Mouse (Mus musculus) stomach, embryonic 15.5 days (tissue): ENCODE data around the gene Cdkn2aipnl. TPM values are rescaled to one million over a fixed set of nuclear protein-coding genes. Genes with fewer than 3 reads are reported as not detected.
A peak's percentile ranks its signal among the peaks of the same experiment; 100 is the strongest.

ENCODE experiments used
- ATAC-seq: fragments of 200-750 bp; cut with Nextera tagmentation; 2 replicates; pipeline ENCODE4 v1.8.0; 2017; ENCODE audit warnings: low read depth, moderate number of reproducible peaks, moderate TSS enrichment; ENCODE audit not compliant: insufficient read depth, low FRiP score
- H3K27ac ChIP-seq: fragments of 300-500 bp; sonication (generic); 2 replicates; pipeline ENCODE4 v1.5.1; 2015; ENCODE audit warnings: mild to moderate bottlenecking, inconsistent platforms
- H3K27me3 ChIP-seq: fragments of 300-500 bp; sonication (generic); replicated peaks from 2 replicates; pipeline ENCODE4 v1.6.1; 2015; ENCODE audit warnings: inconsistent platforms
- H3K36me3 ChIP-seq: fragments of 300-500 bp; sonication (generic); 2 replicates; pipeline ENCODE4 v1.6.1; 2015; ENCODE audit warnings: inconsistent platforms
- H3K4me1 ChIP-seq: fragments of 300-500 bp; sonication (generic); 2 replicates; pipeline ENCODE4 v1.6.1; 2015; ENCODE audit warnings: inconsistent platforms
- H3K4me2 ChIP-seq: fragments of 300-500 bp; sonication (generic); 2 replicates; pipeline ENCODE4 v1.6.1; 2015; ENCODE audit warnings: mild to moderate bottlenecking, inconsistent platforms
- H3K4me3 ChIP-seq: fragments of 300-500 bp; sonication (generic); replicated peaks from 2 replicates; pipeline ENCODE4 v1.5.1; 2015; ENCODE audit warnings: inconsistent platforms
- H3K9ac ChIP-seq: fragments of 300-500 bp; sonication (generic); 2 replicates; pipeline ENCODE4 v1.6.1; 2015; ENCODE audit warnings: inconsistent platforms
- H3K9me3 ChIP-seq: fragments of 300-500 bp; sonication (generic); 2 replicates; pipeline ENCODE4 v1.6.1; 2016; ENCODE audit warnings: inconsistent platforms
- WGBS: fragments of 180-500 bp; shearing (Covaris S2); methylation state at CpG from one replicate; pipeline ENCODE4 v1.1.7; 2015; 5-methylcytosine and 5-hydroxymethylcytosine counted together
- polyA plus RNA-seq: library from polyadenylated mRNA; unstranded; fragments of >200 nt; fragmentation: Nextera tagmentation; extraction: Ambion mirVana; gene quantifications from 2 replicates; pipeline ENCODE4 v1.2.1, GENCODE M21; 2015

The Cdkn2aipnl gene
- polyA plus RNA-seq, 1 experiment from 2014 or later = 82.0 TPM

DNA sequence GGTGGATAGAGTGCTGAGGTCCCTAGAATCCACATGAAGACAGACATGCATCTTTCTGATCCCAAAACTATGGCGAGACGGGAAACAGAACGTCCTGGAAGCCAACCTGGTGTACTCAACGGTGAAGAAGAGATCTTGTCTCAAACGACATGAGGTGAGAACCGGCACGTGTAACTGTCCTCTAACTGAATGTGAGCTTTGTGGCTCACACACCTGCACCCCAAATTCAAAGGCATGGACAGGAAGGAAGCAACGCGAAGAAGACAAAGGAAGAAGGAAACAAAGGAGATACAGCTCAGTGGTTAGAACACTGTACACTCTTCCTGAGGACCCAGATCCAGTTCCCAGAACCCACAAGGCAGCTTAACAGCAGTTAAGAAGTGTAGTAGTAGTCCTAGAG, 17.5 kb upstream of the Cdkn2aipnl start:
- H3K27ac ChIP-seq = no peak overlapping the region
- no peaks in the 10 kb centered on the region for H3K36me3 ChIP-seq
- no peak overlapping the region for H3K9ac ChIP-seq
- no peak for ATAC-seq
- 0 out of 2 replicates have a peak, but pooled peaks cover 1% of the 10 kb centered on the region for H3K4me1 ChIP-seq
- H3K9me3 ChIP-seq = no peaks in the 10 kb centered on the region
- H3K27me3 ChIP-seq = no peaks in the 10 kb centered on the region
- no peak overlapping the region for H3K4me3 ChIP-seq
- 85% methylated on average over 9 of the region's 9 CpGs for WGBS
- H3K4me2 ChIP-seq = no peak overlapping the region

DNA sequence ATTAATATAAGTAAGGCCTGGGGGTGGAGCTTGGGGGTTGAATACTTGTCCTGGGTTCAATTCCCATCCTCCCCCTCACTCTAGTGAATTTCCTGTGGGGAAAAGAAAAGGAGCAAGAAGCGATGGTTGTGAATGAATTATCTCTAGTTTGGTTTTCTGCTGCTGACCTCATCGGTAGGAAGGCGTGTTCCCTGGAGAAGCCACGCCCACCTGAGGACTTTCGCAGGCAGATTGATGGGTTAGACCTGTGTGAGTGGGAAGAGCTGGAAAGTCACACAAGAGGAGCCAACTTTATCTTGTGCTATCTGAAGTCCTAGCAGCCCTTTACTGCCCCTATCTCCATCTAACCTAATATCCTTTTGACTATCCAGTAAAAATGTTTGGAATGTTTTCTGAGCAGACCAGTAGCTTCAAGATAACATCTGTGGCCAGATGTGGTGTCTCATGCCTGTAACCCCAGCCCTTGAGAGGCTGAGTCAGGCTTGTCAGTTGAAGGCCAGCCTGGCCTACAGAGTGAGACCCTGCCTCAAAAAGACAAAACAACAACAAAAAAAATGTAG, 15.5 kb upstream of the Cdkn2aipnl start:
- H3K27ac ChIP-seq = no peak overlapping the region
- WGBS = 42% methylated on average over 5 of the region's 5 CpGs
- no peak for ATAC-seq

GRCm38 (mm10) chr11:51956112-51956511, 11.3 kb upstream of the Cdkn2aipnl start:
- no peak for ATAC-seq
- Histone ChIP-seq H3K4me1 (no peaks in the 10 kb centered on the region), H3K27ac (no peak overlapping the region), H3K27me3 (no peaks in the 10 kb centered on the region), H3K4me3 (no peak overlapping the region), H3K36me3 (no peaks in the 10 kb centered on the region), H3K9ac (no peak overlapping the region), H3K9me3 (no peaks in the 10 kb centered on the region), H3K4me2 (no peak overlapping the region)
- WGBS = 73% methylated on average over 9 of the region's 9 CpGs

More for the DNA sequence above, 15.5 kb upstream of the Cdkn2aipnl start:
- Histone ChIP-seq H3K9me3 (no peaks in the 10 kb centered on the region), H3K4me1 (no peaks in the 10 kb centered on the region), H3K36me3 (no peaks in the 10 kb centered on the region), H3K4me2 (no peak overlapping the region), H3K27me3 (no peaks in the 10 kb centered on the region), H3K9ac (no peak overlapping the region), H3K4me3 (no peak overlapping the region)

DNA sequence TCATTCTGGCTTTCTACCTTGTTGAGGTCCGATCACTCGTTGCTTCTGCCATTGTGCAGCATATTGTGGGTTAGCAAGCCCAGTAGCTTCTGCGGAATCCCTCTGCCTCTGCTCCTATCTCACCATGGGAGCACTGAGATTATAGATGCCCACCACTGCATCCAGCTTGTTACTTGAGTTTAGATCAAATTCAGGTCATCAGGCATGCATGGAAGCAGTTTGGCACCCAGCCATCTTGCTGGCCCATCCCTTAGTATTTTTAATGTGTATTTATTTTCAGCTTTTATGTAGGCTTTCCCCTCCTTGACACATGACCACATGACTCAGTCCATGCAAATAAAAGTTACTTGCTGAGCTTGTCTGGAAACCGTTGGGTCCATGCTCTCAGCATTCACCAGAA, 9.7 kb upstream of the Cdkn2aipnl start:
- ATAC-seq = no peak
- Histone ChIP-seq H3K4me3 (no peak overlapping the region), H3K27ac (no peak overlapping the region), H3K9ac (no peak overlapping the region), H3K4me2 (no peak overlapping the region), H3K27me3 (no peaks in the 10 kb centered on the region), H3K4me1 (no peaks in the 10 kb centered on the region), H3K36me3 (no peaks in the 10 kb centered on the region), H3K9me3 (no peaks in the 10 kb centered on the region)
- WGBS = 81% methylated on average over 4 of the region's 4 CpGs

DNA sequence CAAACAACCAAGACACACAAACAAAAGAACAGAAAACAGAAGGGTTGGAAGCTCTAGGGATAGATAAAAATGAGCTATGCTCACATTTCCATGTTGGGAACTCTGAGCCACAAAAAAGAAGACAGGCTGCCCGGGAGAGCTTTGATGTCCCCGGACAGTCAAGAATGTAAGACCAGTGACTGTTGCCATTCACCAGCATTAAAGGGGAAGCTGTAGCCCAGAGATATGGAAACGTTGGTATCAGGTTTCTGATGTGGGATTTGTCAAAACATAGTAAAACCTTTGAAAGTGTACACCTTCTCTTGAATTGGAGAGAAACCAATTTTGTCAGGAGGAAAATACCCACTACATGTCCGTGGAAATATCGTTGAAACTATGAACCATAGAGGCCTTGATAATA, 8.0 kb upstream of the Cdkn2aipnl start:
- Histone ChIP-seq H3K4me3 (no peak overlapping the region), H3K27ac (no peak overlapping the region), H3K36me3 (no peaks in the 10 kb centered on the region), H3K9me3 (no peaks in the 10 kb centered on the region), H3K9ac (no peak overlapping the region), H3K4me2 (no peak overlapping the region), H3K27me3 (no peaks in the 10 kb centered on the region), H3K4me1 (no peaks in the 10 kb centered on the region)
- 82% methylated on average over 5 of the region's 5 CpGs for WGBS
- no peak for ATAC-seq

DNA sequence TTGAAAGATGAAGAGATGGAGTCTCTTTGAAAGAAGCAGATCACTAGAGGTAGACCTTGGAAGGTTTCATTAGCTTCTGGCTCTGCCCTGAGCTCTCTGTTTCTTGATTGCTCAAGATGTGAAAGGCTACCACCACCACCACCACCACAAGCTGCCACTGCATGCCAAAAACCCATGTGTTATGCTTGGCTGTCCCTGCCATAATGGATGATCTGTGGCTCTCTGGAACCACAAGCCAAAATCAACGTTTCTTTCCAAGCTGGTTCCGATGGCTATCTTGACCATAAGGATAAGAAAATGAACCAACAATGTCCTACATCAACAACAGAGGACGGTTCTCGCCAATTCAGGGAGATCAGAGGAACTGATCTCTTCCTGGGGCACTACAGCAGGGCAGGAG, 7.4 kb upstream of the Cdkn2aipnl start:
- H3K9ac ChIP-seq = no peak overlapping the region
- H3K4me1 ChIP-seq = no peaks in the 10 kb centered on the region
- WGBS = 80% methylated on average over 4 of the region's 4 CpGs
- H3K27ac ChIP-seq = no peak overlapping the region
- H3K4me2 ChIP-seq = no peak overlapping the region
- no peaks in the 10 kb centered on the region for H3K9me3 ChIP-seq
- no peak overlapping the region for H3K4me3 ChIP-seq
- H3K27me3 ChIP-seq = no peaks in the 10 kb centered on the region
- no peak for ATAC-seq
- H3K36me3 ChIP-seq = no peaks in the 10 kb centered on the region

DNA sequence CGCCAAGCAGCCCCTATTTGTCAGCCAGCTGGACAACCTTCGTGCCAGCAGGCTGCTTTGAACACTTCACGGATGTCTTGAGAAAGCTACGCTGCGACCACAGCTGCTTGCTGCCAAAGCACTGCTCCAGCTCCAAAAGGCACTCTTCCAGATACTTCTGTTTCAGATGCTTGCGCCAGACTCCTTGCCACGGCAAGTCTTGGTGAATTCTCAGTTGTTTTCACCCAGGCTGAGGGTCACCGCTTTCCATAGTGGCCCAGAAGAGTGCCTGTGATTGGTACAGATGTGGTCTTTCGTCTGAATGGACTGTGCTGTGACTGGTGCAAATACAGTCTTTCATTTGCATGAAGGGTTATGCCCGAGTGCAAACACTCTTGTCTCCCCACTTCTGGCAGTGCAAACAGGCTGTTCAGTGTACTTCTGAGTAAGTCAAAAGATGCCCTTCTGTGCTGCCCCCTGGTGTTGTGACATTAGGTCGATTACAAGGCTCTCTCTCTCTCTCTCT, 6.4 kb upstream of the Cdkn2aipnl start:
- Histone ChIP-seq H3K36me3 (no peaks in the 10 kb centered on the region), H3K4me3 (no peak overlapping the region), H3K4me1 (no peaks in the 10 kb centered on the region), H3K9ac (no peak overlapping the region), H3K9me3 (no peaks in the 10 kb centered on the region), H3K27me3 (no peaks in the 10 kb centered on the region), H3K4me2 (no peak overlapping the region), H3K27ac (no peak overlapping the region)
- 66% methylated on average over 11 of the region's 11 CpGs for WGBS
- no peak for ATAC-seq

GRCm38 (mm10) chr11:51961761-51962160, 5.7 kb upstream of the Cdkn2aipnl start:
- H3K36me3 ChIP-seq = no peaks in the 10 kb centered on the region
- H3K9ac ChIP-seq = no peak overlapping the region
- no peaks in the 10 kb centered on the region for H3K27me3 ChIP-seq
- no peak overlapping the region for H3K4me3 ChIP-seq
- no peak for ATAC-seq
- no peak overlapping the region for H3K4me2 ChIP-seq
- no peak overlapping the region for H3K27ac ChIP-seq
- H3K9me3 ChIP-seq = no peaks in the 10 kb centered on the region
- H3K4me1 ChIP-seq = no peaks in the 10 kb centered on the region
- WGBS = 82% methylated on average over 8 of the region's 8 CpGs

- Histone ChIP-seq H3K9me3 (no peaks in the 10 kb centered on the region), H3K4me2 (no peak overlapping the region), H3K4me3 (no peak overlapping the region), H3K9ac (no peak overlapping the region), H3K27me3 (no peaks in the 10 kb centered on the region), H3K27ac (no peak overlapping the region), H3K4me1 (0 out of 2 replicates have a peak, but pooled peaks cover 2% of the 10 kb centered on the region), H3K36me3 (no peaks in the 10 kb centered on the region)
- no peak for ATAC-seq
- WGBS = 90% methylated on average over 7 of the region's 7 CpGs
Observed at GRCm38 (mm10) chr11:51962277-51962676, 5.2 kb upstream of the Cdkn2aipnl start.

GRCm38 (mm10) chr11:51966651-51967050, 810 bp upstream of the Cdkn2aipnl start:
- Histone ChIP-seq H3K9ac (no peak overlapping the region), H3K4me3 (no peak overlapping the region), H3K27me3 (no peaks in the 10 kb centered on the region), H3K27ac (no peak overlapping the region), H3K4me2 (no peak overlapping the region), H3K4me1 (peaks cover 8% of the 10 kb centered on the region; the same call in 1 of the 2 replicates), H3K9me3 (no peaks in the 10 kb centered on the region), H3K36me3 (peaks cover 5% of the 10 kb centered on the region; the same call in 1 of the 2 replicates)
- no peak for ATAC-seq
- 78% methylated on average over 5 of the region's 5 CpGs for WGBS

DNA sequence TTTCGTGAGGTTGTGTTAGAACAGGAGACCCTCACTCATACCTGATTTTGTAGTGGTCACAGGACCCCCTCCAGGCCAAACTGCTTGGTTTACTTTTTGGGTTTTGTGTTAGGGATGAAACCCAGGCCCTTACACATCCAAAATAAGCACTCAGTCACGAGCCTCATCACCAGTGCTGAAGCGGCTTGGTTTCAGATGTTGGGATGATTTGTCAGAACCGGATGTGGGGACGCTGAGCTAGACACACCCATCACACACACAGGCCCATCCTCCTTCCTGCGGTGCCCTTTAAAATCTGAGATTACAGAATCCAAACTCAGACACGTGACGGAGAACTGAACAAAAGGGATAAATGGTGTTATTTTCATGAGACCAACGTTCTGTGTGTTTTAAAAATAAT, 1.4 kb downstream of the Cdkn2aipnl start:
- Histone ChIP-seq H3K4me1 (peaks cover 8% of the 10 kb centered on the region; the same call in 1 of the 2 replicates), H3K27ac (no peak overlapping the region), H3K4me3 (no peak overlapping the region), H3K9me3 (no peaks in the 10 kb centered on the region), H3K27me3 (no peaks in the 10 kb centered on the region), H3K36me3 (peaks cover 17% of the 10 kb centered on the region), H3K9ac (no peak overlapping the region), H3K4me2 (0 out of 2 replicates have a peak overlapping the region, but pooled peaks have one; percentile 93)
- ATAC-seq = no peak
- 85% methylated on average over 9 of the region's 9 CpGs for WGBS

DNA sequence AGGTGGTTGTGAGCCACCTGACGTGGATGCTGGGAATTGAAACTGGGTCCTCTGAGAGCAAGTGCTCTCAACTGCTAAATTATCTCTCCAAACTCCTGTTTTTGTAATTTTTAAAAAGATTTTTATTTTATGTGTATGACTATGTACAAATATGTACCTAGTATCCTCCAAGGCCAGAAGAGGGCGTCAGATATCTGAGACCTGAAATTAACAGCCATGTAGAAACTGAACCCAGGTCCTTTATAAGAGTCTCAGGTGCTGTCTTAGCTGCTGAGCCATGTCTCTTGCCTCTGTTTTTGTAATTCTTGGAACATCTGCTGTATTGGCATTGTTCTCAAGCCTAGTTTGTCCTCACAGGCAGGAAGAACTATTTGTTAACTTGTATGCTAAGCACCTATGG, 2.0 kb downstream of the Cdkn2aipnl start:
- no peak overlapping the region for H3K4me3 ChIP-seq
- H3K27ac ChIP-seq = no peak overlapping the region
- no peak overlapping the region for H3K4me2 ChIP-seq
- peaks cover 17% of the 10 kb centered on the region for H3K36me3 ChIP-seq
- H3K9me3 ChIP-seq = no peaks in the 10 kb centered on the region
- no peaks in the 10 kb centered on the region for H3K27me3 ChIP-seq
- no peak overlapping the region for H3K9ac ChIP-seq
- peaks cover 8% of the 10 kb centered on the region; the same call in 1 of the 2 replicates for H3K4me1 ChIP-seq
- 89% methylated on average over 2 of the region's 2 CpGs for WGBS
- ATAC-seq = no peak

GRCm38 (mm10) chr11:51971644-51972043, 4.2 kb downstream of the Cdkn2aipnl start:
- peaks cover 8% of the 10 kb centered on the region; the same call in 1 of the 2 replicates for H3K4me1 ChIP-seq
- H3K4me2 ChIP-seq = no peak overlapping the region
- no peak overlapping the region for H3K27ac ChIP-seq
- no peaks in the 10 kb centered on the region for H3K27me3 ChIP-seq
- no peaks in the 10 kb centered on the region for H3K9me3 ChIP-seq
- H3K4me3 ChIP-seq = no peak overlapping the region
- no peak for ATAC-seq
- peaks cover 22% of the 10 kb centered on the region for H3K36me3 ChIP-seq
- 92% methylated on average over 6 of the region's 6 CpGs for WGBS
- H3K9ac ChIP-seq = no peak overlapping the region
